Mouse (Mus musculus) MEL (cell line): ENCODE data around the gene Ms4a3.

Experiments
- EP300 ChIP-seq, 2 experiments: IDR thresholded peaks; 2 replicates each; pipeline ENCODE4 v1.6.1; 2011; ENCODE audit warnings: improper control_type of control experiment in 2 of 2, low read length in 2 of 2, low read depth in 1 of 2, mild to moderate bottlenecking in 1 of 2
- ETS1 ChIP-seq: IDR thresholded peaks from 2 replicates; pipeline ENCODE4 v1.6.1; 2012; ENCODE audit warnings: low read depth, mild to moderate bottlenecking, inconsistent platforms, low read length, improper control_type of control experiment, moderate library complexity
- MYB ChIP-seq: IDR thresholded peaks from 2 replicates; pipeline ENCODE4 v1.6.1; 2011; ENCODE audit warnings: mild to moderate bottlenecking, low read depth, low read length, improper control_type of control experiment
- POLR2A ChIP-seq, 2 experiments: IDR thresholded peaks; 2 replicates each; pipeline ENCODE4 v1.6.1; 2011 to 2012; ENCODE audit warnings: low read length in 2 of 2, mild to moderate bottlenecking in 2 of 2, control low read depth in 1 of 2, improper control_type of control experiment in 1 of 2, low read depth in 1 of 2, moderate library complexity in 1 of 2; ENCODE audit not compliant: control insufficient read depth in 1 of 2, insufficient read depth in 1 of 2, poor library complexity in 1 of 2
- POLR2AphosphoS5 ChIP-seq: IDR thresholded peaks from 2 replicates; pipeline ENCODE4 v1.6.1; 2012; ENCODE audit warnings: low read depth, borderline replicate concordance, mild to moderate bottlenecking, inconsistent platforms, low read length, moderate library complexity, mixed read lengths
- RCOR1 ChIP-seq: IDR thresholded peaks from 2 replicates; pipeline ENCODE4 v1.6.1; 2012; ENCODE audit warnings: low read depth, mild to moderate bottlenecking, inconsistent platforms, low read length, improper control_type of control experiment
- SMC3 ChIP-seq: IDR thresholded peaks from 2 replicates; pipeline ENCODE4 v1.6.1; 2011; ENCODE audit warnings: low read depth, low read length, improper control_type of control experiment
- TAL1 ChIP-seq: IDR thresholded peaks from 2 replicates; pipeline ENCODE4 v1.6.1; 2012; ENCODE audit warnings: mild to moderate bottlenecking, inconsistent platforms, low read length, moderate library complexity, mixed read lengths
- ZC3H11A ChIP-seq: IDR thresholded peaks from 2 replicates; pipeline ENCODE4 v1.6.1; 2012; ENCODE audit warnings: low read depth, mild to moderate bottlenecking, inconsistent platforms, low read length, improper control_type of control experiment
- ZKSCAN1 ChIP-seq: IDR thresholded peaks from 2 replicates; pipeline ENCODE4 v1.6.1; 2012; ENCODE audit warnings: low read depth, mild to moderate bottlenecking, inconsistent platforms, low read length, improper control_type of control experiment, moderate library complexity
- ZMIZ1 ChIP-seq: IDR thresholded peaks from 2 replicates; pipeline ENCODE4 v1.6.1; 2012; ENCODE audit warnings: low read depth, mild to moderate bottlenecking, inconsistent platforms, low read length, improper control_type of control experiment, moderate library complexity

DNA sequence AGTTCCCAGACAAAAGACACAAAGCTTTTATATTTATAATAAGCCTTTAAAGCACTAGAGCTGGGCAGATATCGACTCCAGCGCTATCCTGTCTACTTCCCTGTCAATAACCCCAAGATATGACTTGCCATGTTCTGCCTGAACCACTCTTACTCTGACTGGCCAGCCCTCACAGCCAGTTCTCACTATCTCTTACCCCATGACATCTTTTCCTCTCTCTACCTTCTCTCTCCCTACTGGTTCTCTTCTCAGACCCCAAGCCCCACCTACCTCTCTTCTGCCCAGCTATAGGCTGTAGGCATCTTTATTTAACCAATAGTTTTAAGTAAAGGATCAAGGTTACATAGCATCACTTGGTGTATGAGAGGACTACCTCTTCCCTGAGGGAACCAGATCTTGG is 6.3 kb downstream of the Ms4a3 start:
- TF ChIP-seq TAL1 (no peak), SMC3 (no peak), ETS1 (0 out of 2 replicates have a peak, but pooled peaks have one; percentile 41), POLR2A (IDR thresholded peaks at IDR 0.05; ENCODE audit: control insufficient read depth in 1 of 2, insufficient read depth in 1 of 2, low read depth in 1 of 2, low read length in 2 of 2, poor library complexity in 1 of 2) (peak in 1 of 2 experiments; percentile 62; a peak in 2 of 4 replicates), ZMIZ1 (peak; percentile 38; the same call in 1 of the 2 replicates), ZKSCAN1 (no peak), ZC3H11A (no peak), POLR2AphosphoS5 (no peak), EP300 (IDR thresholded peaks at IDR 0.05; ENCODE audit: low read depth in 1 of 2, low read length in 2 of 2) (peak in 1 of 2 experiments; percentile 34; a peak in 2 of 4 replicates), RCOR1 (no peak), MYB (no peak)
